ENCODE assay signal across 24 mouse cellular contexts in the genomic region with DNA sequence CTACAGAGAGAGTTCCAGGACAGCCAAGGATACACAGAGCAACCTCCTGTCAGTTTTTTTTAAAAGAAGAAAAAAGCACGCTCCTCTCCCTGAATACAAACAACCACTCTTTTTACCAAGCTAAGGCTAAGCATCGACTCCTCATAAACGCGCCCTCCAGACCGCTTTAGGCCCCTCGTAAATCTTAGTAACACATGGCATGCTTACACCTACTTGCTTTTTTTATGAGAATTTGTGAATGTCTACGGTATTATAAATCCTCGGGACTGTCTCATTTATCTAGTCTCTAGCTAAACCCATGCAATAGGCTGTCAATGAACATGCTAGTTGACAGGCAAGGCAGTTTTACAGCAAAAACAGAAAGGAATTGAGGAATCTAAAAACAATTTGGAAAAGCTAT.
"Had no signal": no experiment of that assay in that cellular context is flagged by ENCODE, and none has a peak within 500 bp of the region (broad histone marks: within the 10 kb centered on the region; RNA-seq: fewer than 3 reads in every experiment).

No protein-coding gene starts in this region.

- H3K27me3 ChIP-seq: heart, embryonic 12.5 days; hindbrain, embryonic 12.5 days; intestine, embryonic 15.5 days; limb, embryonic 12.5 days had no signal

- H3K36me3 ChIP-seq: heart, embryonic 10.5 days; heart, embryonic 12.5 days; hindbrain, embryonic 10.5 days; hindbrain, embryonic 12.5 days; intestine, embryonic 15.5 days; limb, embryonic 12.5 days had no signal

- DNase-seq: gastrocnemius, adult 2 months; gastrocnemius, postnatal 10 days; gastrocnemius, postnatal 25 days; heart, adult 18-20 months; heart, postnatal 10 days; heart, postnatal 4 days; kidney, adult 18-20 months; kidney, adult 8-10 months; kidney, postnatal 10 days; kidney, postnatal 25 days; kidney, postnatal 4 days; liver had no signal

- ATAC-seq: hindbrain, embryonic 16.5 days; inflammation-experienced regulatory T-cells, adult 6 months; intestine, embryonic 15.5 days; intestine, postnatal 0 days had no signal

- H3K4me2 ChIP-seq: heart, embryonic 12.5 days; hindbrain, embryonic 12.5 days; hindbrain, embryonic 14.5 days; intestine, embryonic 15.5 days; limb, embryonic 12.5 days had no signal

- H3K27ac ChIP-seq: gastrocnemius, adult 2 months; heart, embryonic 10.5 days; hindbrain, embryonic 10.5 days; hindbrain, embryonic 12.5 days; hindbrain, embryonic 14.5 days; intestine, embryonic 15.5 days; layer of hippocampus, adult 2 months; left cerebral cortex, adult 2 months; limb, embryonic 12.5 days had no signal

- H3K9me3 ChIP-seq: heart, embryonic 10.5 days; heart, embryonic 12.5 days; hindbrain, embryonic 10.5 days; hindbrain, embryonic 12.5 days; intestine, embryonic 15.5 days; limb, embryonic 12.5 days had no signal

- H3K4me3 ChIP-seq: gastrocnemius, adult 2 months; heart, embryonic 10.5 days; heart, embryonic 12.5 days; hindbrain, embryonic 10.5 days; hindbrain, embryonic 12.5 days; intestine, embryonic 15.5 days; layer of hippocampus, adult 2 months; left cerebral cortex, adult 2 months; limb, embryonic 12.5 days had no signal

- H3K9ac ChIP-seq: heart, embryonic 12.5 days; hindbrain, embryonic 12.5 days; hindbrain, embryonic 14.5 days; intestine, embryonic 15.5 days; limb, embryonic 12.5 days had no signal

- H3K4me1 ChIP-seq: heart, embryonic 10.5 days; hindbrain, embryonic 10.5 days; hindbrain, embryonic 12.5 days; intestine, embryonic 15.5 days; limb, embryonic 12.5 days had no signal
